Mouse (Mus musculus) 3134 (cell line): ENCODE measurements around the gene Gnb3.
A peak's percentile ranks its signal among the peaks of the same experiment; 100 is the strongest.
"Not testable (repeated sequence)": the region's sequence is repeated elsewhere in the genome, so short reads cannot be mapped to it uniquely, and the experiment has no call there.

Experiments used
- DNase-seq: peaks from one replicate; pipeline ENCODE4 v3.0.0-alpha.2; 2011; ENCODE audit warnings: low spot score; ENCODE audit not compliant: insufficient read length; ENCODE audit errors: extremely low read depth

Gnb3 gene

DNA sequence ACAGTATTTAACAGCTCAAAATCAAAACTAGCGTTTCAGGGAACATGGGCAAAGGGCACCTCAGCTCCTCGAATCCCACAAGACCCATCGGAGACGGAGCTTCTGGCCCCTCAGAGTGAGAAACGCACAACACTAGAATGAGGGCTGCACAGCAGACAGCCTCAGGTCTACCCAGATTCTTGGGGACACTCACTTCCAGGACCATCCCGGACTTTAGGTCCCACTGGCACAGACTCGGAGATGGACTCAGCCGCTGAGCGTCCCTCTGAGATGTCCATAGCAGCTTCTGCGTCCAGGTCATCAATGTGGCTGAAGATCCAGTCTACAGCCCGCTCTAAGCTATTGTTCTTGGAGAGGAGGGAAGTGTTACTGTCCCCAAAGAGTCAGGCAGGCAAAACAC, 22.9 kb downstream of the Gnb3 start:
- DNase-seq = no peak

DNA sequence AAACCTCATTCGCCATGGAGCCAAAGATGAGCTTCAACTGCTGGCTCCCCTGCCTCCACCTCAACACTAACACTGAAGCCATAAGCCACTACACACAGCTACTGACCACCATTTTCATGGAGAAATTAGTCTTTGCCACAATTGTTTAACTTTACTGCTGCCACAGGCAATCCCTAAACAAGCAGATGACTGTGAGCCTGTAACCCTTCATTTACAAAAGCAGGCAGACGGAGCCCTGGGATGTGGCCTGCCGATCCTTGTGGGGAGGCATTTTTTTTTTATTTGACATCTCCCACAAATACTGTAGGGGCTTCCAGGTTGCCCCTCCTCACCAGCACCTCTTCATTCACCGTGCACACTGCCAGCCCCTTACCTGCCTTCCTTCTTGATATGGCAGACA, 23.5 kb downstream of the Gnb3 start:
- DNase-seq = no peak

DNA sequence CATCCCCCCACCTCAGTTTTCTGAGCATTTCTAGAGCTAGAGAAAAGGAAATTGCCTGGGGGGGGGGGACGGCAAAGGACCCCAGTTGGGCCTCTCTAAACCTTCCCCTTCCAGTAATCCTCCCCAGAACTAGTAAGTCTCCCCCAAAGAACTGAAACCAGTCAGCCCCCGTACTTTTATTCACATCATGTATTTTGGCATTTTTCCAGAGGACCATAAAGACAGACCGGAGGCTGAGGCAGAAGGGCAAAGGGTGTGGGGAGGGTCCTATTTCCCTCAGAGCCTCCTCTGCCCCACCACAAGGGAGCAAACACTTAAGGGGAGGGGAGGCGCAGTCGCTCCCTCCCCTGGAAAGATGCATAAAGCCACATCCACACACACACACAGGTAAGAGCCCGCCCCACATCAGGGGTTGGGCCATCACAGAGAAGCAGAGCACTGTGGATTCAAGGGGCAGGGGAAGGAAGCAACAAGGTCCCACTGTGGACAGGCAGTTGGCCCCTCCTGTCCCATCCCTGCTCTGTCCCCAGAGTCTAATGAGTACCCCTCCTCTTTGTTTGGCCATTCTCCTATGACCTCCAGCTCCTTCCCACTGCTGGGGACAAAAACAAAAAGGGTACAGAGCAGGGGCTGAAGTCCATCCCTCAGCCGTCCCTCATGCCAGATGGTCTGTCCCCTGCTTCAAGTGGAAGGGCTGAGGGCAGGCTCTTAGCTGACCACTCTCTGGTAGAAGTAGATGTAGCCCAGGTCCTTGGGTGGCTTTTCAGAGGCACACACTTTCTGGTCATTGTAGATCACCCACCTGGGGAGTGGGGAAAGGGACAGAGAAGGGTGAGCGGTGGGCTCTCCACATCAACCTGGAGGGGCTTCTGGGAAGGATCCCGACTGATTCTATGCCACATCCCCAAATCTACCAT, 25.0 kb downstream of the Gnb3 start:
- DNase-seq = no peak

DNA sequence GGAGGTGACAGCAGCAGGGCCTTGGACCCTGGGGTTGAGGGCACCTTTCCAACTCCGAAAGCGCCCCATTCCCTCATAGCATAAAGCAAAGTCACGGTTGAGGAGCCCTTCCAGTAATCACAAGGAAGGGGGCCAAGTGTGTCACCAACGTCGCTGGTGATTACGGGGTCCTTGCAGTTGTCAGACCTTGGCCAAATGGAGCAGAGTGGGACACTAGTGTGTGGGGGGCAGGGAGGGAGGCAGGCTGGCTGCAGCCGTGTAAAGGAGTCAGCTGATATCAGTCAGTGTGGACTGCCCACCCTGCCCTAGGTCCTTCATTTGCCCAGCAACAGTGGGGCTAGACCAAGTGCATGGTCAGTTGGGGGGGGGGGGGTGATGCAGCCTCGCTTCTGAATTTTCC, 25.6 kb downstream of the Gnb3 start:
- DNase-seq = no peak

DNA sequence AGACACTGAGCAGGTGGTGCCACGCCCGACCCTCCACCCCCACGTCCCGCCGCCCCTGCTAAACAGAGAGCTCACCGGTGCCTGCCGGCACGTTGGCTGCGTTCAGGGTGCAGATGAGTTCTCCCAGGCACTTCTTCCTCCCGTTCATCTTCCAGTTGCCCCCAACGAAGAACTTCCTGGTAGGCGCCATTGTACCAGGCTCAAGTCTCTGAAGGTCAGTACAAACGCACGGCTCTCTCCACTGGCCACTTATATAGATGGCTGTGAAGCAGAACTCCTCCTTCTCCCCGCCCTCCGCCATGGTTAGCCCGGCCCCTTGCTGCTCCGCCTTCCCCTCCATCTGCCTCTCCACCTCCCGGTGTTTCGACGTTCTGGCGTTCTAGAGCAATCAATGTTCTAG, 26.1 kb downstream of the Gnb3 start, which contains the start of gene Tpi1:
Tpi1 (minus strand) TSS at position 364 of the 400 bp plus-strand sequence.
- DNase-seq = peak; percentile 83

DNA sequence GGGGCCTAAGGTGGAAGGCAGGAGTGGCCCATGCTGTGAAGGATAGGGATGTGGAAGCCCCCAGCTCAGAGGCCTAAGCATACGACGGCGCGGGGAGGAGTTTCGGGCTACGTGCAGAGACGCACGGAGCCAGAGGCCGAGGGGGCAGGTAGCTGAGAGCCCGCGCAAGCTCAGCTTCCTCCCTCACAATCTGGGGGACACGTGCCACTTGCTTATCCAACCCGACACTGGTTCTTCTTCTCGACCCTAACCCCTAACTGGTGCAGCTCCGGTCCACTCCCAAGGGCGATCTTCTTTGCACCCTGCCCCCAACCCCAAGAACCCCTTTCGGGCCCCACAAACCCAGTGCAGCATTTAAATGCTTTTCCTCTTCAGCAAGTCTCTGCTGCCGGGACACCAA, 26.6 kb downstream of the Gnb3 start:
- DNase-seq = peak; percentile 78

DNA sequence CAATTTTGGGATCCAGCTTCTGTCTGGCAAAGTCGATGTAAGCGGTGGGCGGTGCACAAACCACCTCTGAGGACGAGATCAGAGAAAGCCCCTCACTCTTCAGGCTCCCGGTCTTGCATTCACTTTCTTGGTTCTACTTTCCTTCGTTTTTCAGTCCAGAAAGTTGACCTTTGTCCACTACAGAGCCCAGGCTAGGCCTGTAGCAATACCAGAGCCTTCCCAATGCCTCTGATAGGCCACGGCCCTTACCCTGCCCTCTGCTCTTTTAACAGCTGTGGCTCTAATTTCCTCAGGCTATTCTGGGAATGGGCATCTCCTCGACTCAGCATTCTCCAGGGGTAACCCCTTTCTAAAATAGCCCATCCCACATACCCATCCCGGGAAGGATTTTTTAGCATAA, 27.2 kb downstream of the Gnb3 start:
- no peak for DNase-seq

DNA sequence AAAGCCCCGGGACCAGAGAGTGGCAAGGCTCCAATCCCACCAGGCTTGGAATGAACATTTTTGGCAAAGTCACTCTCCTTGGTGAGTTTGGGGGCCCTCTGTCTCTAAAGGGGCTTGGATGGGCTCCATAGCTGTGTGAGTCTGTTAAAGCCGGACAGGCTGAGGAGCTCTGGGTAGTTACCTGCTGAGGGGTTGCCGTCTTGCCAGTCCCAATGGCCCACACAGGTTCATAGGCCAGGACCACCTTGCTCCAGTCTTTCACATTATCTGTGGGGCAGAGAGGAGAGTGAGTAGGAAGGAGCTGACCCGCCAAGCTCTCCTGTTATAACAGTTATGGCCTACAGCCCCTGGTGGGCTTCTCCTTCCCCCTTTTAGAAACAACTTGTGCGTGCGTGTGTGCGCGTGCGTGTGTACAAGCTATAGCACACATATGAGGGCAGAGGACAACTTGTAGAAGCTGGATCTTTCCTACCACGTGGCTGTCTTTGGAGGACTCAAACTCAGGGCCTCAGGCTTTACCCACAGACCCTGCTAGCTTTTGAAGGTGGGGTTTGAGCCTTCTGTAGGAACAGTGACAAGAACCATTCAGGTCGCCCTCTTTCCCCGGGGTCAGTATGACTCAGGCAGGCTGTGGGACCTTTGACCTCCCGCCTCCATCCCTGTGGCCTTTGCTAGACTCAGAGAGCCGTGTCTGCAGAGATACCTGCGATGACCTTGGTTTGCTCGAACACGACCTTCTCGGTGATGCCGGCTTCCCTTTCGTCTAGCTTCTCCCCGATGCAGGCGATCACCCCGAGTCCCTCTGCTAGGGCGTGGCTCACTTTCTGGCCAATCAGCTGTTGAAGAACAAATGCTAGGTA, 28.1 kb downstream of the Gnb3 start:
- DNase-seq = no peak

DNA sequence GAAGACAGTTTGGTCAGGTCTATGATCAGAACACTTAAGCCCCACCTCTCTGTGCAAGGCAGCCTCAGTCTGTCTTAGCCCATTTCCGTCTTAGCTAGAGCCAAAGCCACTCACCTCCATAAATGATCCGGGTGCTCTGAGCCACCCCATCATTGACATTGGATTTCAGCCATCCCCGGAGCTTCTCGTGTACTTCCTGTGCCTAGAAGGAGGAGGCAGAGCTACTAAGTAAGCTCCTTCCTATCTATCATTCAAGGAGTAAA, 28.7 kb downstream of the Gnb3 start:
- DNase-seq = no peak

DNA sequence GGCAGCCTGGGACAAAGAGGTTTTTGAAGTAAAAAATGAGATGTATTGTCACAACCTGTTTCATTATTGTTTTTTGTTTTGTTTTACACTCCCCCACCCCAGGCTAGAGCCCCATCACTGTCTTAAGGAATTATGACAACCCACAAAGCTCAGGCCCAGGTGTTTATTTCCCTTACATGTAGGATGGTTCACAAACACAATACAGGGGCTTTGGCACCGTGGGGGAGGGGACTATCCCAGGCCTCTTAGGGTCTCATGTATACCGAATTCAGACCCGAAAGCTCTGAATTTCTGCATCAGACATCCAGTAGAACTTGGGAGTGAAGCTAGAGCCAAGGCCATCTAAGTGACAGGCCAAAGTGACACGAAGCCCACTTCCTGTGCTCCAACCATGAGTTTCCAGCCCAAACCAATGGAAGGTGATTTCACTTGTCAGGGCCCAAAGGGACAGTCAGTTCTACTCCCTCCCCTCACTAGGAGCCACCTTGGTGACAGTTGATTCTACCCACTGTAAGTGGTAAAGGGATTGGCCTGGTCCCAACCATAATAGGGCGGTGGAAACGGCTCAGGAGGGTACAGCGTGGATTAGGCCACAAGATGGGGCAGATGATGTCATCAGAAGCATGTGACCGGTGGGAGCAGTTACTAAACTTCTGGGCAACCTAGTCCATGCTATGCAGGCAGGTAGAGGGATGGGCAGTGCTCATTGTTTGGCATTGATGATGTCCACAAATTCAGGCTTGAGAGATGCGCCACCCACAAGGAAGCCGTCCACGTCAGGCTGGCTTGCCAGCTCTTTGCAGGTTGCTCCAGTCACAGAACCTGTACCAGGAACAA, 29.3 kb downstream of the Gnb3 start:
- DNase-seq = not testable (repeated sequence)

DNA sequence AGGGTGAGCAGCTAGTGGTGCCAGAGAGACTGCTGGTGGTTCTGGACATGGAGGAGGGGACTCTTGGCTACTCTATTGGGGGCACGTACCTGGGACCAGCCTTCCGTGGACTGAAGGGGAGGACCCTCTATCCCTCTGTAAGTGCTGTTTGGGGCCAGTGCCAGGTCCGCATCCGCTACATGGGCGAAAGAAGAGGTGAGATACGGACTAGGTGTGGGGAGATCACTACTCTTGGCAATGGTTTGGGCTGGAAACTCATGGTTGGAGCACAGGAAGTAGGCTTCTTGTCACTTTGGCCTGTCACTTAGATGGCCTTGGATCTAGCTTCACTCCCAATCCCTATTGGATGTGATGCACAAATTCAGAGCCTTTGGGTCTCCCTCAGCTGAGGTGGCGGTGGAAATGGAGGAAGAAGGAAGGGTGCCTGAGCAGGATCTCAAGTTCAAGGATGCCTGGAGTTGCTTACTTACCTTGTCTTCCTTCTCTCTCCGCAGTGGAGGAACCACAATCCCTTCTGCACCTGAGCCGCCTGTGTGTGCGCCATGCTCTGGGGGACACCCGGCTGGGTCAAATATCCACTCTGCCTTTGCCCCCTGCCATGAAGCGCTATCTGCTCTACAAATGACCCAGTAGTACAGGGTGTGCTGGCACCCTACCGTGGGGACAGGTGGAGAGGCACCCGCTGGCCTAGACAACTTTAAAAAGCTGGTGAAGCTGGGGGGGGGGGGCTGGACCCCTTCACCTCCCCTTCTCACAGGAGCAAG, 30.1 kb downstream of the Gnb3 start:
- peak; percentile 43 for DNase-seq

DNA sequence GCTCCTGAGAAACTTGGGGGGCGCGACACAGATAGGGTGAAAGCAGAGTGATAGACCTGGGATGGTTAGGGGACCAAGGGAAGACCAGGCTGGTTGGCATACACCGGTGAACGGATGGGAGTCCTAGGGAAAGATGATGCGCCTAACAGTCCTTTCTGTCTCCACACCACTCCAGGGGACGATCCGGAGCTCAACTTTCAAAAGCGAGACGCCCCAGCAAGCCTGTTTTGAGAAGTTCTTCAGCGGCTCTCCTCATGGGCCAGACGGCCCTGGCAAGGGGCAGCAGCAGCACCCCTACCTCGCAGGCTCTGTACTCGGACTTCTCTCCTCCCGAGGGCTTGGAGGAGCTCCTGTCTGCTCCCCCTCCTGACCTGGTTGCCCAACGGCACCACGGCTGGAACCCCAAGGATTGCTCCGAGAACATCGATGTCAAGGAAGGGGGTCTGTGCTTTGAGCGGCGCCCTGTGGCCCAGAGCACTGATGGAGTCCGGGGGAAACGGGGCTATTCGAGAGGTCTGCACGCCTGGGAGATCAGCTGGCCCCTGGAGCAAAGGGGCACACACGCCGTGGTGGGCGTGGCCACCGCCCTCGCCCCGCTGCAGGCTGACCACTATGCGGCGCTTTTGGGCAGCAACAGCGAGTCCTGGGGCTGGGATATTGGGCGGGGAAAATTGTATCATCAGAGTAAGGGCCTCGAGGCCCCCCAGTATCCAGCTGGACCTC, 30.9 kb downstream of the Gnb3 start:
- peak; percentile 87 for DNase-seq

DNA sequence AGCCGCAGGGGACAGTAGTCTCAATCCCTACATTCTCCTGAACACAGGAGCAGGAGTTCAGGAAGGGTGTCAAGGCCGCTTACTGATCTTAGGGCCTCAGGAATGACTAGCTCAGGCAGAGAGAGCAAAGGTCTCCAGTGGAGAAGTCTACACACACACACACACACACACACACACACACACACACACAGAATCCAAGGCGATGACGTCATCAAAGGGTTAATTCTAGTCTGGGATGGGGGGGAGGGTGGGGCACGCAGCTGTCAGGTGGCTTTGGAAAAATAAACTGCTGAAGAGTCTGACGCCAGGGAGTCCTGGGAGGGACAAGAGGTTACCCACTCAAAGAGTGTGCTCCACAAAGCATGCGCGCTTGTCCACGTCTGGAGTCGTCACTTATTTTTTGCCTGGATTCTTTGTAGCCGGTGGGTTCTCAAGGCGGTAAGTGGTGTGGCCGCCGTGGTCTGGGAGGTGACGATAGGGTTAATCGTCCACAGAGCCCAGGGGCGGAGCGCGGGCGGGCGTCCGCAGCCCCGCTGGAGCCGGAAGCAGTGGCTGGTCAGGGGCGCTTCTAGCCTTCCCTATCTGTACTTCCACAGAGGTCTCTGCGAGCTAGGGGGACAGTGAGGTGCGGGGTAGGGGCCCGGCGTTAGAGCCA, 31.6 kb downstream of the Gnb3 start, which contains the start of gene Spsb2:
Spsb2 (plus strand) TSS at position 304 of the 655 bp plus-strand sequence.
- peak; percentile 87 for DNase-seq

DNA sequence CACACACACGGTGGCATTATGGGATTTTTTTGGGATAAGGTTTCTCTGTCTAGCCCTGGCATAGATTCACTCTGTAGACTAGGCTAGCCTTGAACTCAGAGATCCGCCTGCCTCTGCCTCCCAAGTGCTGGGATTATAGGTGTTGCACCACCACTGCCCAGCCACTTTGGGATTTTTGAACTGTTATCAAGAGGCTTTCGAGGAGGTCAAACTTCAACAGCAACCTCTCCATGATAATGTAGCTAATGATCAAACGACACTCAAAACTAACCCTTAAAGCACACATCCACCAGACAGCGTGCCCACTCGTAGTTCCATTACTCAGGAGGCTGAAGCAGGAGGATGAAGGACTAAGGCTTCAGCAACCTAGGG, 32.1 kb downstream of the Gnb3 start:
- no peak for DNase-seq

DNA sequence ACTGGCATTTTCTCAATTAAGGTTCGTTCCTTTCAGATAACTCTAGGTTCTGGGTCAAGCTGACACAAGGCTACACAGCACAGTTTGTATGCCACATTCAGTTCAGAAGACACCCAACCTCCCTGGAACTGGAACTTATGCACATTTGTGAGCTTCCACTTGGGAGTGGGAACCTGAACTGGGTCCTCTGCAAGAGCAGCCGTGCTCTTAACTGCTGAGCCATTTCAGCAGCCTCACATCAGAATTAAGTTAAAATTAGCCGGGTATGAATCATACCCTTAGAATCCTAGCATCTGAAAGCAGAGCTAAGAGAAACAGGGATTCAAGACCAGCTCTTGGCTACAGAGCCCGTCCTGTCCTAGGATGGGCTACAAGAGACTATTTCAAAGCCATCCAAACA, 32.7 kb downstream of the Gnb3 start:
- DNase-seq = peak; percentile 30

DNA sequence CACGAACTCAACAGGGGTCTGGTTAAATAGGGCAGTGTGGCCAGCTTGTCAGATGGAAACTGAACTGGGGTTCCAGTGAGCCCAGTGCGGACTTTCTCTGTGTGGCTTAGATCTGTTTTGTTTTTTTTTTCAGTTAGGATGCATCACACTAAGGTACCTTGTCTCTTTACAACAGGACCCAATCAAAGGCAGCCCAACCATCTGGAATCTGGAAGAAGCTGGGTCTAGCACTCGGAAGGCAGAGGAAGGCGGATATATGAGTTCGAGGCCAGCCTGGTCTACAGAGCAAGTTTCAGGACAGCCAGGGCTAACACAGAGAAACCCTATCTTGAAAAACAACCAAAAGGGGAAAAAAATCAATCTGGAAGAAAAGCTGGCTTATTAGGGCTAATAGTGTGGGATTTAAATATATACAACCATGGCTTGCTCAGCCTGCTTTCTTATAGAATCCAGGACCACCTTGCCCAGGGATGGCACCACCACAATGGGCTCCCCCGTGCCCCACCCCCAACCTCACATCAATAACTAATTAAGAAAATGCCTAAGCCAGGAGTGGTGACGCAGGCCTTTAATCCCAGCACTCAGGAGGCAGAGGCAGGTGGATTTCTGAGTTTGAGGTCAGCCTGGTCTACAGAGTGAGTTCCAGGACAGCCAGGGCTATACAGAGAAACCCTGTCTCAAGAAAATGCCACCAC, 33.5 kb downstream of the Gnb3 start:
- no peak for DNase-seq

DNA sequence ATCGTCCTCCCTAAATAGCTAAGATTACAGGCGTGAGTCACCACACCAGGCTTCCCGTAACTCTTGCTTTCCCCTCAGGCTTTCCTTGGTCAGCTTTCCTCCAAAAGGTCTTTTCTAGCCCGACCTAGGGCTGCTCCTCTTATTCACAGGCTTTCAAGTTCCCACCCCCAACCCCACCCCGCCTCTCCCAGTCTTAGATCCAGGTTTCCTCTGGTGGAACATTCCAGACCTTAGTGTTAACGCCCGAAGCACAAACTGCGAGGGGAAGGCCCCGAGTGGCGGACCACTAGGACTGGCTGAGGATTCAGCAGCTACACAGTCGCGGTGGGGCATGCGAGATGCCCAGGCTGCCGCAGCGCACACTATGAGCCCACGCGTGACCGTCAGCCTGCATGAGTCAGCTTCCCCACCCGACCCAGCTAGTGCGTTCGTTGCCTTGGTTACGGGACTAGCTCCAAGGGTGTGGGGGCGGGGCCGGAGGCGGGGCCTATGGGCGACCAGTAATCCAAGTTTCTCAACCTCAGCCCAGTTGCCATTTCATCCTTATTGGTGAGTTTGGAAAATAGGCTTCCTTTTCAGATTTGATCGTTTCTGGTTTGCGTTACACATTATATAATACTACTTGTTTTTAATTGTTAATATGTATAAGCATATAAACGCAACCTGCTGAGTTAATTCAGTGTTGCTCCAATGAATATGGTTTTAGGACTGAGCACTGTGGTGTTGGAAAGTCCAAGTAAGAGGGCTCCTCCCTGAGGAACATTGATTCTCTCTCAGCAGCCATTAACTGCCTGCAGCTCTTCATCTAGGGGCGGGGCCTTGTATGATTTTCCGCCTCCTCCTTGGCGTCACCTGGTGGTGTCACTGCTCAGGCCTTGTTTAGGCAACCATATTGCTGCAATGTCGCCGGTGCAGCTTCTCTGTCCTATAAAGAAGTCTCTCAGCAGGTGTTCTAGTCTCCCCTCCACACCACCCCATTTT, 34.4 kb downstream of the Gnb3 start:
- peak; percentile 99 for DNase-seq
